Comparison of ENCODE assay signal across 20 mouse cellular contexts in the genomic region with DNA sequence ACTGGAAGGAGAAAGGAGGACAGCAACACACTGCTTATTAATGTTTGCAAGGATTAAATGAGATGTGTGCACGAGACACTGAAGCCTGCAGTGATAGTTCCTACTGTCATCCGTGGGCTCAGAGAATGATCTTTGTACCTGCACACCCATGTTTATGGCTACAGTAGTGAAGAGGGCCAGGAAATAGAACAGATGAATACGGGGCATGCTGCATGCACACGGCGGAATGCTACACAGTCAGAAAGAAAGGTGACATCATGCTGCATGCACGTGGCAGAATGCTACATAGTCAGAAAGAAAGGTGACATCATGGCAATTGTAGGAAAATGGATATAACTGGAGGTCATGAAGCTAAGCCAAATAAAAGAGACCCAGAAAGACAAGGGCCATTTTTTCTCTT.
"Had no signal": no experiment of that assay in that cellular context is flagged by ENCODE, and none has a peak within 500 bp of the region (broad histone marks: within the 10 kb centered on the region; RNA-seq: fewer than 3 reads in every experiment).

No protein-coding gene starts in this region.

- ATAC-seq: inflammation-experienced regulatory T-cells, adult 6 months; liver, embryonic 12.5 days; midbrain, embryonic 15.5 days had no signal

- H3K9me3 ChIP-seq: limb, embryonic 10.5 days; limb, embryonic 13.5 days; liver, embryonic 12.5 days; liver, embryonic 15.5 days; lung, embryonic 15.5 days; megakaryocyte, embryonic 14.5 days; midbrain, embryonic 15.5 days; neural tube, embryonic 13.5 days had no signal

- DNase-seq: kidney, adult 18-20 months; kidney, postnatal 10 days; kidney, postnatal 36 days; liver; lung, adult 18-20 months; lung, postnatal 10 days; lung, postnatal 36 days; retina, postnatal 1 day; right cerebral cortex, postnatal 25 days; thymus, postnatal 25 days had no signal

- H3K27me3 ChIP-seq: limb, embryonic 13.5 days; liver, embryonic 12.5 days; liver, embryonic 15.5 days; lung, embryonic 15.5 days; megakaryocyte, embryonic 14.5 days; midbrain, embryonic 15.5 days; neural tube, embryonic 13.5 days had no signal

- H3K27ac ChIP-seq: limb, embryonic 10.5 days; limb, embryonic 13.5 days; liver, embryonic 12.5 days; liver, embryonic 15.5 days; lung, embryonic 15.5 days; midbrain, embryonic 15.5 days; neural tube, embryonic 13.5 days had no signal

- H3K36me3 ChIP-seq: lung, embryonic 15.5 days; midbrain, embryonic 15.5 days; neural tube, embryonic 13.5 days had no signal

- H3K4me2 ChIP-seq: limb, embryonic 13.5 days; liver, embryonic 12.5 days; liver, embryonic 15.5 days; lung, embryonic 15.5 days; midbrain, embryonic 11.5 days; midbrain, embryonic 15.5 days; neural tube, embryonic 13.5 days had no signal

- H3K9ac ChIP-seq: limb, embryonic 13.5 days; liver, embryonic 12.5 days; liver, embryonic 15.5 days; lung, embryonic 15.5 days; midbrain, embryonic 15.5 days; neural tube, embryonic 13.5 days had no signal

- H3K4me1 ChIP-seq: limb, embryonic 10.5 days; limb, embryonic 13.5 days; liver, embryonic 12.5 days; liver, embryonic 15.5 days; lung, embryonic 15.5 days; midbrain, embryonic 15.5 days; neural tube, embryonic 13.5 days had no signal

- H3K4me3 ChIP-seq: limb, embryonic 10.5 days; limb, embryonic 13.5 days; liver, embryonic 12.5 days; liver, embryonic 15.5 days; lung, embryonic 15.5 days; megakaryocyte, embryonic 14.5 days; midbrain, embryonic 15.5 days; neural tube, embryonic 13.5 days had no signal
